8 mouse cellular contexts compared by ENCODE assay signal in genomic region chr16:15194926-15195711, GRCm38 (mm10).
DNase-seq lines count a peak whose midpoint lies in the region; ATAC-seq lines count a peak whose summit lies in the region.

No protein-coding gene starts in this region.

- H3K4me3 ChIP-seq in stomach, embryonic 14.5 days (ENCODE audit: low read depth, low read length) = no peak overlapping the region

- H3K36me3 ChIP-seq in stomach, embryonic 14.5 days (ENCODE audit: control insufficient read depth, insufficient read depth, low read length) = no peaks in the 10 kb centered on the region

- H3K4me1 ChIP-seq in stomach, embryonic 14.5 days (ENCODE audit: control insufficient read depth, insufficient read depth, low read length) = peaks cover 9% of the 10 kb centered on the region; the same call in 1 of the 2 replicates

- peak; percentile 53 to 71 for DNase-seq in adrenal gland, adult (ENCODE audit: inconsistent age in 2 of 2, low spot score in 1 of 2)
- DNase-seq in adrenal gland, postnatal 4 days (ENCODE audit: low spot score in 2 of 2) = no peak
- peak; percentile 15 to 50 for DNase-seq in adrenal gland, postnatal 36 days
- peak; percentile 67 for DNase-seq in heart, adult 8-10 months (ENCODE audit: low spot score)
- peak; percentile 83 for DNase-seq in kidney, postnatal 14 days
- DNase-seq in spleen, postnatal 36 days (ENCODE audit: low spot score in 2 of 2) = no peak
- no peak for DNase-seq in left cerebral cortex, adult 9 months (ENCODE audit: low spot score in 2 of 2)

- H3K27ac ChIP-seq in stomach, embryonic 14.5 days (ENCODE audit: low read length) = peak overlapping the region; percentile 69; the same call in 1 of the 2 replicates

- H3K4me2 ChIP-seq in stomach, embryonic 14.5 days (replicated peaks; ENCODE audit: low read depth, low read length) = no peak overlapping the region

- H3K9ac ChIP-seq in stomach, embryonic 14.5 days (replicated peaks; ENCODE audit: low read depth, low read length) = no peak overlapping the region

- peak; percentile 58; the same call in 1 of the 2 replicates for ATAC-seq in stomach, embryonic 14.5 days (ENCODE audit: insufficient number of reproducible peaks, insufficient read depth, low FRiP score, low read depth)

- no peaks in the 10 kb centered on the region for H3K9me3 ChIP-seq in stomach, embryonic 14.5 days (ENCODE audit: control insufficient read depth, low read depth, low read length)

- no peaks in the 10 kb centered on the region for H3K27me3 ChIP-seq in stomach, embryonic 14.5 days (ENCODE audit: control insufficient read depth, insufficient read depth, low read length)

- 23% methylated on average over 6 of the region's 6 CpGs for WGBS in stomach, embryonic 14.5 days

Comparison
In these comparisons a context has a peak if more than half of its experiments do, and no peak if none do; other contexts are left out.
1. DNase-seq: peak in adrenal gland, adult (2 of 2), adrenal gland, postnatal 36 days (2 of 2), heart, adult 8-10 months (single experiment) and kidney, postnatal 14 days (single experiment); none in adrenal gland, postnatal 4 days (0 of 2), spleen, postnatal 36 days (0 of 2) and left cerebral cortex, adult 9 months (0 of 2).